Mouse (Mus musculus) hindlimb bud, embryonic 11.5 days (tissue): Measurements from ENCODE around the gene Mag.
"Not testable (repeated sequence)": the region's sequence is repeated elsewhere in the genome, so short reads cannot be mapped to it uniquely, and the experiment has no call there.

Source experiments
- DNase-seq: peaks from one replicate; pipeline ENCODE4 v3.0.0-alpha.2; 2012; ENCODE audit warnings: low read depth, low spot score; ENCODE audit errors: extremely low spot score

Gene Mag

DNA sequence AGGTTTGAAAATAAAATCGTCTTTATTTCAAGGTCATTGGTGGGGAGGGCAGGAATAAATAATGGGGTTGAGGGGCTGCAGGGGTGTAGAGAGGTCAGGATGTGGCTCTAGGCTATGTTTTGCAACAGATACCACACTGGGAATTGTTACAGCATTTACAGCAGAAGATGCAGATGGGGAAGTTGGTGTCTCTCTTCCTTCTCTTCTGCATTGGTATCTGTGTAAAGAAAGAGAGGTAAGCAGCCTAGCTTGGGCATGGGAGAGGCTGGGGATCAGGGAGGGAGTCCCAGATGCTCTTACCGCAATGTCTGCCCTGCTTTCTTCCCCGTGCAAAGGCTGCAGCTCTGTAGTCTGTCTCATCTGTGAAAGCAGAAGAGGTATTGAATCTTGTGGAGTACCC is 27.7 kb upstream of the Mag start:
- DNase-seq, result not testable (repeated sequence)

DNA sequence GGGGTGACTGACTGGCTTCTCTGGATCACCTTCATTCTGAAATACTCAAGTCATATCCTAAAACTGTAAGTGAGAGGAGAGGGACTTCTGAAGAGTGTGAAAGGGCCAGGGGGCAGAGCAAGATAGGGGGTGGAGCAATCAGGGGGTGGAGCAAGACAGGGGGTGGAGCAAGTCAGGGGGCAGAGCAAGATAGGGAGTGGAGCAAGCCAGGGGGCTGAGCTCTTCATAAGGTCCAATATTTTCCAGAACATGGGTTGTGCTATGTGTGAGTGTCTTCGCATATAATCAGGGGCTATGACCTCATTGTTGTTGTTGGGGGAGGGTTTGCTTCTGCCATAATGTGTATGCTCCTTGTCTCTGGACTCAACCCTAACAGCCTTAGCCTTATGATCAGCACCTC is 25.4 kb upstream of the Mag start:
- not testable (repeated sequence) for DNase-seq

DNA sequence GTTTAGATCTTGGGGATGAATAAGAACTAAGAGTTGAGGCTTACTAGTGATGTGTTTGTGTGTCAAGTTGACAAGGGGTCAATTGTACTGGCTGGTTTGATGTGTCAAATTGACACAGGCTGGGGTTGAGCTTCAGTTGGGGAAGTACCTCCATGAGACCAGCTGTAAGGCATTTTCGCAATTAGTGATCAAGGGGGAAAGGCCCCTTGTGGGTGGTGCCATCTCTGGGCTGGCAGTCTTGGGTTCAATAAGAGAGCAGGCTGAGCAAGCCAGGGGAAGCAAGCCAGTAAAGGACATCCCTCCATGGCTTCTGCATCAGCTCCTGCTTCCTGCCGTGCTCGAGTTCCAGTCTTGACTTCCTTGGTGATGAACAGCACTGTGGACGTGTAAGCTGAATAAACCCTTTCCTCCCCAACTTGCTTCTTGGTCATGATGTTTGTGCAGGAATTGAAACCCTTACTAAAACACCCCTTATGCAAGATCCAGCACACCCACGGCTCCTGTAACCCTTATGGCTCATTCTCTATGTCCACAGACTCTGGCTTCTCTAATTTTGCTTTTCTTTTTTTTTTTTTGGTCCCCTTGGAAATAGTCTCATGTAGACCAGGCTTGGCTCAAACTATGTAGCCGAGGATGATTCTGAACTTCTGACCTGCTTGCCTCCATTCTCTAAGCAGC is 20.9 kb upstream of the Mag start:
- not testable (repeated sequence) for DNase-seq

GRCm38 (mm10) chr7:30924581-30924980 is 9.9 kb upstream of the Mag start, which contains the start of gene Hamp2:
Gene Hamp2 (minus strand): TSS chr7:30924681.
- not testable (repeated sequence) for DNase-seq

DNA sequence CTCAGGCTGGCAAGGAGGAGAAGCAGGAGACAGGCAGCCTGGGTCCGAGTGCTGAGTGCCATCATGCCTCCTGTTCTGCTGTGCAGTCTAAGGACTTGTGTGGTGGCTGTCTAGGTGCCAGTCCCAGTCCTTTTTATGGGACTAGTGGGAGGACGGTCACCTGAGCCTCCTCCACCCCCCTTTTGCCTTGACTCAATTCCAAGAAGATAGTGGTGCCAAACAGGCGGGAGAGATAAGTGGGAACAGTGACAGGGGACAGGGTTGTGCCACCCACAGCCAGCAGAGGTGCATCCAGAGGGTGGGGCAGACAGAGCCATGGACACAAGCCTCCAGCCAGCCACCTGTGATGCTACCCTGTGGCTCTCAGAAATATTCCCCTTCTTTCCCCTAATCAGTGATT is 9.4 kb upstream of the Mag start:
- no peak for DNase-seq

DNA sequence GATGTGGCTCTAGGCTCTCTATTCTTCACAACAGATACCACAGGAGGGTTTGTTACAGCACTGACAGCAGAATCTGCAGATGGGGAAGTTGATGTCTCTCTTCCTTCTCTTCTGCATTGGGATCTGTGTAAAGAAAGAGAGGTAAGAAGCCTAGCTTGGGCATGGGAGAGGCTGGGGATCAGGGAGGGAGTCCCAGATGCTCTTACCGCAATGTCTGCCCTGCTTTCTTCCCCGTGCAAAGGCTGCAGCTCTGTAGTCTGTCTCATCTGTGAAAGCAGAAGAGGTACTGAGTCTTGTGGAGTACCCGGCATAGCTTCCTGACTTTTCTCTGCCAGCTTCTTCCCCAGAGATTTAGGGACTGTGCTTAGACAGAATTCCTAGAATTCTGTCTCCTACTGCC is 7.8 kb upstream of the Mag start:
- not testable (repeated sequence) for DNase-seq

DNA sequence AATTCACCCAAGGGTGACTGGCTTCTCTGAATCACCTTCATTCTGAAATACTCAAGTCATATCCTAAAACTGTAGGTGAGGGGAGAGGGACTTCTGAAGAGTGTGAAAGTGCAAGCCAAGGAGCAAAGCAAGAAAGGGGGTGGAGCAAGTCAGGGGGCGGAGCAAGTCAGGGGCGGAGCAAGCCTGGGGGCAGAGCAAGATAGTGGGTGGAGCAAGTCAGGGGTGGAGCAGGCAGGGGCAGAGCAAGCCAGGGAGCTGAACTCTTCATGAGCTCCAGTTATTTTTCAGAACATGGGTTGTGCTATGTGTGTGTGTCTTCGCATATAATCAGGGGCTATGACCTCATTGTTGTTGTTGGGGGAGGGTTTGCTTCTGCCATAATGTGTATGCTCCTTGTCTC is 5.5 kb upstream of the Mag start:
- DNase-seq, result no peak

DNA sequence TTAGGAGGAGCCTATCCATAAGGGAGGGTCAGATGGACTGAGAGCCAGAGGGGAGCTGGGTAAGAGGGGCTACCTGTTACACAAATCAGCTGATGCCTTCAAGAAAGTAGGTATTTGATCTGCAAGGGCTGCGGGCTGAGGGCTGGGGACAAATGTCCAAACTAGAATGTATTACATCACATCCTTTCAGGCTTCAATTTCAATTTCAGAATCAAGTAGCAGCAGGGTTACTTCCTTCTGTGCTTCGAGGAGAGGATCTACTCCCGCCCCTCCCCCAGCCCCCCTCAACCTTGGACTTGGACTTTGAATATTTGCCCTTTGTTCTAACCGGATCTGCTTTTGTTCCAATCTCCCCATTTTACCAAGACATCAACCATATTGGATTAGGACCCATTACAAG is 2.5 kb upstream of the Mag start:
- DNase-seq, result no peak

- DNase-seq, result no peak
These were observed 2.0 kb upstream of the Mag start for GRCm38 (mm10) chr7:30916713-30917112.

GRCm38 (mm10) chr7:30909773-30910172 is 4.9 kb downstream of the Mag start:
- DNase-seq, result no peak

DNA sequence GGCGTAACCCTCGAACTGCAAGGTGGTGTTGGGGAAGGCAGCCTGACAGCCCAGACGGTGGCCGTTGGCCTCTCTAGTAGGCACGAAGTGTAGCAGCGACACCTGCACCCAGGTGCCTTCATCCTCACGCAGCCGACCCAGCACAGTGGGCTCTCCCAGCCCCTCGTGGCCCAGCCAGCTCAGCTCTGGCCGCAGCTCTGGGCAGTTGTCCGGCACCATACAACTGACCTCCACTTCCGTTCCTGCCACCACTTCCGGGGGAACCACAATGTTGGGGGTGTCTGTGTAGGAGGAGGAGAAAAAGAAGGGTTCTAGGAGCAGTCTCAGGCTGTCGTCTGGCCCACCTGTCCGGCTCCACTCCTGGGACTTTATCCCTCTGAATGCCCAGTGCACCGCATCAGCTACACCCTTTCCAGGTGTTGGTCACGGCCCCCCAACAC is 5.7 kb downstream of the Mag start:
- no peak for DNase-seq

DNA sequence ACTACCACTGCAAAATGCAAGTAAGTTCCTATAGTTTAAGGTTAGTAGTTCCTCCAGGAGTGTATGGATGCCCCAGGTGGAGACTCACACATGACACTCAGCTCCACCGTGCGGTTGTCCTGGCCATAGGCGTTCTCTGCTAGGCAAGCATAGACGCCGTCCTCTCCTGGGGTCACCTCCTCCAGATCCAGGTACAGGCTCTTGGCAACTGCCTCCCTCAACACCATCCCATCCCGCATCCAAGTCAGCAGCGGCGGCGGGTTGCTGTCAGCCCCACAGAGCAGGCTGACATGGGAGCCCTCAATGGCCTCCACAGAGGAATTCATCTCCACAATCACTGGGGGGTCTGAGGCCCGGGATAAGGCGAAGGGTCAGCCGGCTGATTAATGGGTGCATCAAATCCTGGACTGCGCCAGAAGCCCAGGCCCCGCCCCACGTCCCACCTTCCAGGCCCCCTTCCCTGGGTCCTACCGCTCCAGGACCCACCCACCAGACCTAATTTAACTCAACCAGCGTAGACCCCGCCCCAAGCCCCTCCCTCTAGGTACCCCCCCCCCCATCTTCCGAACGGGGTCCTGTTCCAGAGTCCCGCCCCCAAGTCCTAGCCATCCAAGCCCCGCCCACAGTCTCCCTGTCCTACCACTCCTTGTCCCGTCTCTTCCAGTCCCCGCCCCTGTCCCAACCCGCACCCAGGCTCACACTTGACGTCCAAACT is 6.2 kb downstream of the Mag start:
- DNase-seq, result no peak

GRCm38 (mm10) chr7:30904042-30904441 is 10.6 kb downstream of the Mag start:
- no peak for DNase-seq

GRCm38 (mm10) chr7:30895217-30895616 is 19.5 kb downstream of the Mag start:
- DNase-seq, result no peak

GRCm38 (mm10) chr7:30892515-30892914 is 22.2 kb downstream of the Mag start:
- no peak for DNase-seq

DNA sequence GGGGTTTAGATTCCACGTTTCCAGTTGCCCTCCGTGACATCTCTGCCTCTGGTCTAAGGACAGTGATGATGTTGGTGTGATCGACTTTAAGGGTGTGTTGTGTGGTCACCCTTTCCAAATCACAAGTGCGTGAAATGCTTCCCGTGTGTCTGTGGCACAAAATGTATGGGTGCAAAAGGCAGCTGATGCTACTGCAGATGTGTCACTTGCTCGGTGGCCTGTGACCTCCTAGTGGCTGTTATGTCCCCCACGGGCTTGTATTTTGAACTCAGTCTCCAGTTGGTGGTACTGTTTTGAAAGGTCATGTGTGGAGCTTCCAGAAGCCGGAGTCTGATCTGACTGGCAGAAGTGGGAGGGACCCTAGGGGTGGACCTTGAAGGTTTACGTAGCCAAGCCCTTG is 22.9 kb downstream of the Mag start:
- DNase-seq, result no peak

DNA sequence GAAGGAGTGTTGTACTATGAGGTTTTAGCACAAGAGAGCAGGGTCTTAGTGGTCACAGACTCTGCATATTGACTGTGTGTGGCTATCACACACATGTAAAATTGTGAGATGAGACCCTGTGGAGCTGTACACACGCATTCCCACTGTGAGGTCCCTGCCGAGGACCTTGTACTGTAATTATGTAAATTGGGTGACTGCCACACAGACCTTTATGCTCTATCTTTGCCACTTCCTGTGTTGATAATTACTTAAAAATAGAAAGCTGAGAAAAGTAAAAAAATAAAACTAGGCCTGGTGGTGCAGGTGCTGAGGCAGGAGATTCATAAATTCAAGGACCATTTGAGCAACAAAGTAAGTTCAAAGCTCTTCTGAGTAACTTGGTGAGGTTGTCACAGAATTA is 24.0 kb downstream of the Mag start:
- DNase-seq, result no peak

DNA sequence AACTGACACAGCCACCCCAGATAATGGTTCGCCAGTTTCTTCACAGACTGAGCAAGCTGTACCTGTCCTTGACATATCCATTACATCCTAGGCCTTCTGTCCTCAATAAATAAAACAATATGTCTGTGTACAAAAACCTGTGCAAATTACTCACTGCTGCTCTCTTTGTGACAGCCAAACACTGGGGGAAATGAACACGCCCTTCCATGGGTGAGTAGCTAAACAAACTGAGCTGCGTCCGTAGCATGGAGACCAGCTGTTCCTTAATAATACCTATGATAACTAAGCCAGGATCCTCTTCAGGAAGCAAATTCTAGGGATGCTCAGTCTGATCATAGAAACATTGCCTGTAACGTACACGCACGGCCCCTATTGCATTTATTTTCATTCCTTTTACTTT is 25.9 kb downstream of the Mag start:
- no peak for DNase-seq

DNA sequence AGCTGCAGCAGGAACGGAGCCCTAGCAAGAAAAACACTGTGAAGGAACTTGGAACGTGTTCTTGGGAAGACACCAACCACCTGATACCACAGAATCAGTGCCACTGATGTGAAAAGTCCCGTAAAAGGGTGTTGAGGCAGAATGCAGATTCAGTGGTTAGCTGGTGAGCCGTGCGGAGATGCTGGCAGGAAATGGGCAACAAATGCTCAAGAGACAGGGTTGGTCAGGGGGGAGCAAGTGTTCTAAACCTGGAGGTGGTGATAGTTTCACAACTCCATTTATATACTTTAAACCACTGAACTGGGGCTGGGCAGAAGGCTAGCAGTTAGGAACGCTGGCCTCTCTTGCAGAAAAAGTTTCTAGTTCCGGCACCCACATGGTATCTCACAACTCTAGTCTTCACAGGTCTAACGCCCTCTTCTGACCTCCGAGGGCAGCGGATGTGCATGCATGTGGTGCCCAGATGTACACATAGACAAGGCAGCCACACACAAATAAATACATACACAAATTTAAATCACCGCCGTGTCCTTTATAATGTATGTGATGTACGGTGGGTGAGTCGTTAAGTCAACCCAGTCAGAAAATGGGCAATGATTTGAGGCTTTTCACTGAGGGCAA is 27.0 kb downstream of the Mag start:
- DNase-seq, result no peak

- DNase-seq, result no peak
These were observed 27.8 kb downstream of the Mag start for GRCm38 (mm10) chr7:30886852-30887251.

GRCm38 (mm10) chr7:30884047-30884446 is 30.6 kb downstream of the Mag start:
- DNase-seq, result no peak

- DNase-seq, result no peak
These were observed 33.3 kb downstream of the Mag start for GRCm38 (mm10) chr7:30881367-30881766.
